Mouse (Mus musculus) kidney, embryonic 15.5 days (tissue): ENCODE results near the gene Ccdc106. TPM values are rescaled to one million over a fixed set of nuclear protein-coding genes. Genes with fewer than 3 reads are reported as not detected.

ENCODE experiments used
- ATAC-seq: fragments of 200-750 bp; cut with Nextera tagmentation; replicated peaks from 2 replicates; pipeline ENCODE4 v1.8.0; 2017; ENCODE audit warnings: moderate TSS enrichment; ENCODE audit not compliant: low FRiP score
- H3K27ac ChIP-seq: fragments of 300-500 bp; sonication (generic); 2 replicates; pipeline ENCODE4 v1.5.1; 2015; ENCODE audit warnings: mild to moderate bottlenecking, inconsistent platforms
- H3K27me3 ChIP-seq: fragments of 300-500 bp; sonication (generic); 2 replicates; pipeline ENCODE4 v1.6.1; 2015; ENCODE audit warnings: inconsistent platforms
- H3K36me3 ChIP-seq: fragments of 300-500 bp; sonication (generic); 2 replicates; pipeline ENCODE4 v1.6.1; 2015; ENCODE audit warnings: inconsistent platforms
- H3K4me1 ChIP-seq: fragments of 300-500 bp; sonication (generic); 2 replicates; pipeline ENCODE4 v1.6.1; 2015; ENCODE audit warnings: inconsistent platforms
- H3K4me2 ChIP-seq: fragments of 300-500 bp; sonication (generic); 2 replicates; pipeline ENCODE4 v1.6.1; 2015; ENCODE audit warnings: moderate library complexity, mild to moderate bottlenecking, inconsistent platforms
- H3K4me3 ChIP-seq: fragments of 300-500 bp; sonication (generic); replicated peaks from 2 replicates; pipeline ENCODE4 v1.5.1; 2015; ENCODE audit warnings: mild to moderate bottlenecking, inconsistent platforms
- H3K9ac ChIP-seq: fragments of 300-500 bp; sonication (generic); 2 replicates; pipeline ENCODE4 v1.6.1; 2015; ENCODE audit warnings: mild to moderate bottlenecking, inconsistent platforms
- H3K9me3 ChIP-seq: fragments of 300-500 bp; sonication (generic); replicated peaks from 2 replicates; pipeline ENCODE4 v1.6.1; 2016; ENCODE audit warnings: inconsistent platforms
- WGBS: fragments of 180-500 bp; shearing (Covaris S2); methylation state at CpG from one replicate; pipeline ENCODE4 v1.1.7; 2015; ENCODE audit warnings: mixed read lengths; 5-methylcytosine and 5-hydroxymethylcytosine counted together
- polyA plus RNA-seq: library from polyadenylated mRNA; unstranded; fragments of >200 nt; fragmentation: Nextera tagmentation; extraction: Ambion mirVana; gene quantifications from 2 replicates; pipeline ENCODE4 v1.2.1, GENCODE M21; 2015

Gene Ccdc106
- polyA plus RNA-seq, 1 experiment from 2014 or later, result 27.0 TPM

DNA sequence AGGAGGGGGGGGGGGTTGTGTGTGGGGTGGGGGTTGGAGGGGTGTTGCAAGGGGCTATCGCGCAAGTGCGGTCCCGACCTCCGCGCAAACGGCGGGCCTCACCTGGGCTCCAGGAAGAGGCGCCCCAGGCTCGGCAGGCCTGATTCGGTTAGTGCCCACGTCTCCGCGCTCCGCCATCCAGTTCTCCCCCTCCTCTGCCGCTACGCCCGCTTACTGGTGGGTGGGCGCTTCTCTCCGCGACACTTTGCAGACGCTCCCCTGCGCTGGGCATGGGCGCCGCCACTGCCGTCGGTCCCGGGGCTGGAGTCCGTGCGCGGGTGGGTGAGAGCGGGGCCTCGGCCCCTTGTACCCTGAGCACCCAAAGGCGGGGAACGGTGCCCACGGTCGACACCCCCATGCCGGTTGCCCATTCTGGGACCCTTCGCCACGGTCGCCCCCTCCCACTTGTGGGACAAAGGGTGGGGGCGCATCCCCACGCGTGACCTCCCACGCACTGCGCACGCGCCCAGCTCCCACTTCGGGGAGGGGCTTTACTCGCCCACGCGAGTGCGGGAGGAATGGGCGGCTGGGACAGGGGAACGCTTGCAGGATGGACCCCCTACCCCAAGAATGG, 36.4 kb downstream of the Ccdc106 start:
- WGBS, result 1% methylated on average over 49 of the region's 55 CpGs
- H3K27me3 ChIP-seq, result peaks cover 63% of the 10 kb centered on the region
- no peaks in the 10 kb centered on the region for H3K36me3 ChIP-seq
- no peak for ATAC-seq
- peak overlapping the region; percentile 56 for H3K27ac ChIP-seq
- H3K9ac ChIP-seq, result peak overlapping the region; percentile 64
- H3K4me2 ChIP-seq, result peak overlapping the region; percentile 88
- H3K4me3 ChIP-seq, result peak overlapping the region; percentile 61
- no peaks in the 10 kb centered on the region for H3K9me3 ChIP-seq
- H3K4me1 ChIP-seq, result peaks cover 72% of the 10 kb centered on the region

DNA sequence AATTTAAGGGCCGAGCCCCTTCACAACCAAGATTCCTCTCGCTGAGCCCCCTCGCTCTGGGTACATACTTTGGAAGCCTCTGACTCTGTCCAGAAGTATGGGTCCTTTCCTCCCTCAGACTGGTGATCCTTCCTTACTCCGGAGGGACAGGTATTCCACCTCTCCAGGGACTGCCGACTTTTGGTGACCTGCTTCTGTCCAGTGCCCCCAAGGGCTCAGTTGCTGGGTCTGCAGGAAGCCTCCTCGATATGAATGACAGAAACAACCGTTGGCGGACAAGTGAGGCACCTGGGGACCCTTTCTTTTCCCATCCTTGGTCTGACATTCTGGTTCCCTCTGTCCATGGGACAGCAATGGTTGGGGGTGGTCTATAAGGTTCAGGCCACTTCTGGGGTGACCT, 37.0 kb downstream of the Ccdc106 start:
- WGBS, result 28% methylated on average over 8 of the region's 8 CpGs
- Histone ChIP-seq H3K36me3 (no peaks in the 10 kb centered on the region), H3K9ac (peak overlapping the region; percentile 64), H3K4me2 (peak overlapping the region; percentile 88), H3K27ac (peak overlapping the region; percentile 56; the same call in 1 of the 2 replicates), H3K27me3 (peaks cover 58% of the 10 kb centered on the region), H3K9me3 (no peaks in the 10 kb centered on the region), H3K4me1 (peaks cover 66% of the 10 kb centered on the region), H3K4me3 (peak overlapping the region; percentile 61)
- no peak for ATAC-seq

DNA sequence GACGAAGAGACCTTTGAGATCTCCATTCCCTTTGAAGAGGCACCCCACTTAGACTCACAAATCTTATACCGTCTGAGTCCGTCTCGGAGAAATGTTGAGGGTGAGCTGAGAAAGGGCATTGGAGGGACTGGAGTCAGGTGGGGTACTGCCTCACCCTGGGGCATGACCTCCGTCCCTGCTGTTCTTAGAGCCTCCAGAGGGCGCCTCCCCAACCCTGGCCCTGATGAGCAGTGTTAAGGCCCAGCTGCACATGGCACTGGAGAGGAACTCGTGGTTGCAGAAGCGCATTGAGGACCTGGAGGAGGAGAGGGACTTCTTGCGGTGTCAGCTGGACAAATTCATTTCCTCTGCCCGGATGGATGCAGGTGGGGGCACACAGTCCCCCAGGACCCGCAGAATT, 37.5 kb downstream of the Ccdc106 start:
- Histone ChIP-seq H3K9me3 (no peaks in the 10 kb centered on the region), H3K4me2 (peak overlapping the region; percentile 88), H3K27ac (0 out of 2 replicates have a peak overlapping the region, but pooled peaks have one; percentile 56), H3K36me3 (no peaks in the 10 kb centered on the region), H3K4me1 (peaks cover 62% of the 10 kb centered on the region), H3K27me3 (peaks cover 54% of the 10 kb centered on the region), H3K9ac (no peak overlapping the region), H3K4me3 (peak overlapping the region; percentile 61)
- ATAC-seq, result no peak
- 27% methylated on average over 11 of the region's 11 CpGs for WGBS

DNA sequence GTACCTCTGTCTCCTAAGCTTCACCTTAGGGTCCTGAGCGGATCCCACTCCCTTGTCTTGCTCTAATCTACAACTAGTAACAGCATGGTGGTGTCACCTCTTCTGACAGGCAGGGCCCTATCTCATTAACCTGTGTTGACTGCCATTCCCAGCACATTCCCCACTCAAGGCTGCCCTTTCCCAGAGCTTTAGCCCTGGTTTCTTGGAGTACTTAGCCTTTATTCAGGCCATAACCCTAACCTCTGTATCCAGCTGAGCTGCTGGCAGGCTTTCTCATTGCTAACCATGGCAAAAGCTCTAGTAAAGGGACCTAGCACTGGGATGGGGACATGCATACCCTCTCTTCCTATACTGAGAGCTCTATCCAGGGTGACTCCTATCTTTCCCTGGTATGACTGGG, 38.3 kb downstream of the Ccdc106 start:
- no peak overlapping the region for H3K27ac ChIP-seq
- H3K4me3 ChIP-seq, result no peak overlapping the region
- peaks cover 59% of the 10 kb centered on the region for H3K4me1 ChIP-seq
- WGBS, result 88% methylated on average over 1 of the region's 1 CpGs
- no peaks in the 10 kb centered on the region for H3K36me3 ChIP-seq
- H3K4me2 ChIP-seq, result no peak overlapping the region
- H3K27me3 ChIP-seq, result peaks cover 46% of the 10 kb centered on the region
- no peak for ATAC-seq
- no peaks in the 10 kb centered on the region for H3K9me3 ChIP-seq
- no peak overlapping the region for H3K9ac ChIP-seq

DNA sequence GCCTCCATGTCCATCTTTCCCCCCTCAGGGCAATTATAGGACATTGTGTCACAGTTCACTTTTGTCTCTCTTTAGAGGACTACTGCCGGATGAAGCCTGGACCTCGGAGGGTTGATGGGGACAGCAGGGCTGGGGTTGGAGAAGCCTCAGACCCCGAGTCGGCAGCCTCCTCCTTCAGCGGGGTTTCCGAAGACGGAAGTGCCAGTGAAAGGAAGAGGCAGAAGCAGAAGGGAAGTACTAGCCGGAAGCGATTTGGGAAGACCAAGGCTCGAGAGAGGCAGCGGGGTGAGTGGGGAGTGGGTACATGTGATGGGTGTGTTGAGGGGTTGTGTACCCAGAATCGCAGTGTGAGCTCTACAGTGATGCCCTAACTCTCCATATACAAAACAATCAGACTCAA, 39.1 kb downstream of the Ccdc106 start:
- peaks cover 38% of the 10 kb centered on the region for H3K27me3 ChIP-seq
- H3K4me1 ChIP-seq, result peaks cover 59% of the 10 kb centered on the region
- WGBS, result 94% methylated on average over 12 of the region's 12 CpGs
- no peaks in the 10 kb centered on the region for H3K9me3 ChIP-seq
- H3K9ac ChIP-seq, result no peak overlapping the region
- H3K27ac ChIP-seq, result peak overlapping the region; percentile 100
- H3K4me2 ChIP-seq, result no peak overlapping the region
- no peak for ATAC-seq
- no peaks in the 10 kb centered on the region; the same call in 1 of the 2 replicates for H3K36me3 ChIP-seq
- H3K4me3 ChIP-seq, result 0 out of 2 replicates have a peak overlapping the region, but pooled peaks have one; percentile 78

DNA sequence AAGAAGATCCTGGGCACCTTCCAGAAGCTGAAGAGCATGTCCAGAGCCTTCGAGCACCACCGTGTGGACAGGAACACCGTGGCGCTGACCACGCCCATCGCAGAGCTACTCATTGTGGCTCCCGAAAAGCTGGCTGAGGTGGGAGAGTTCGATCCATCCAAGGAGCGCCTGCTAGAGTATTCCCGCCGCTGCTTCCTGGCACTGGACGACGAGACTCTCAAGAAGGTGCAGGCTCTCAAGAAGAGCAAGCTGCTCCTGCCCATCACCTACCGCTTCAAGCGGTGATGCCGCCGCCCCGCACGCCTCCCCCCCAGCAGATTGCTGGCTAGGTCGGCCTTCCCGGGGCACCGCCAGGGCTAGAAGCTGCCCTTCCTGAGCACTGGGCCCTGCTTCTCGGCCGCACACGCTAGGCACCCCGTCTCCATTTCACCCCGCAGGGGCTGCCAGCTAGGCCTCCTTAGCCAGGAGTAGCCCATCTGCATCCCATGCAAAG, 39.9 kb downstream of the Ccdc106 start:
- 2% methylated on average over 27 of the region's 27 CpGs for WGBS
- H3K36me3 ChIP-seq, result peaks cover 2% of the 10 kb centered on the region

DNA sequence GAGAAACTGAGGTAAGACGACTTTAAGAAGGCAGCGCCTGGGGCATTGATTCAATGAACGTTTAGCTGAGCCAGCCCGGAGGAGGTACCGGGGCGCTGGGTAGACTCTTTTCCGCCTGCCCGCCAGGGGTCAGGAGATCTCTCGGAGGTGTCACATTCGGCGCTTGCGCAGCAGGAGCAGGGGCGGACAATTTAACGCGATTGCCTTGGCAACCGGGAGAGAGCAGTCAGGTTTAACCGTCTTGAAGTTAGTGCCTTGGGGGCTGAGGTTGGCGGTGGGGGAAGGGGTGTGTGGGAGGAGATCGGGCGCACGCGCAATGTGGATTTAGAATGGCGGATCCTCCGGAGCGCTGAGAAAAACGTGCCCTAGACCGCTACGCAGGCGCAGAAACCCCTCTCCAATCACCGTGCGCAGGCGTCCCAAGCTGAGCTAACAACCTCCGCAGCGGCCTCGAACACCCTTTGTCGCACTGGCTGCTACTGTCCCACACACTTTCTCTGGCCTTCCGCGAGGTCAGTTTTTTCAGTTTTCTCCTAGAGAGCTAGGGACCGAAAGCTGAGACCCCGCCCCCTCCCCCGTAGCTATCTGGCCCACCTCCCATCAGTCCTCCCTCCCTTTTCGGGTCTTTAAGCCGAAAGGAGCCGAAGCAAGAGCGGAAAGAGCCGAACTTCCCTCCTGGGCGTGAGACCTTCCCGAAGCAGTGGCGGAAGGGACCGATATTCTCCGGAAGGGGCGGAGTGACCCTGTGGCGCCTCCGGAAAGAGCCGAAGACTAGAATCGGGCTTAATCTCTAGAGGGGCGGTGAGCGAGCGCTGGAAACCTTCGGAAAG, 40.8 kb downstream of the Ccdc106 start:
- Histone ChIP-seq H3K36me3 (peaks cover 10% of the 10 kb centered on the region), H3K9ac (peak overlapping the region; percentile 96), H3K4me2 (peak overlapping the region; percentile 92), H3K4me3 (peak overlapping the region; percentile 78), H3K9me3 (no peaks in the 10 kb centered on the region), H3K27ac (peak overlapping the region; percentile 100), H3K4me1 (peaks cover 67% of the 10 kb centered on the region), H3K27me3 (peaks cover 20% of the 10 kb centered on the region)
- WGBS, result under 1% methylated on average over 60 of the region's 60 CpGs
- peak; percentile 91 for ATAC-seq

More for the DNA sequence above, 39.9 kb downstream of the Ccdc106 start:
- Histone ChIP-seq H3K9ac (peak overlapping the region; percentile 96), H3K4me3 (peak overlapping the region; percentile 78), H3K9me3 (no peaks in the 10 kb centered on the region), H3K4me1 (peaks cover 61% of the 10 kb centered on the region), H3K27ac (peak overlapping the region; percentile 100), H3K4me2 (peak overlapping the region; percentile 92), H3K27me3 (peaks cover 29% of the 10 kb centered on the region)
- peak; percentile 22 for ATAC-seq

DNA sequence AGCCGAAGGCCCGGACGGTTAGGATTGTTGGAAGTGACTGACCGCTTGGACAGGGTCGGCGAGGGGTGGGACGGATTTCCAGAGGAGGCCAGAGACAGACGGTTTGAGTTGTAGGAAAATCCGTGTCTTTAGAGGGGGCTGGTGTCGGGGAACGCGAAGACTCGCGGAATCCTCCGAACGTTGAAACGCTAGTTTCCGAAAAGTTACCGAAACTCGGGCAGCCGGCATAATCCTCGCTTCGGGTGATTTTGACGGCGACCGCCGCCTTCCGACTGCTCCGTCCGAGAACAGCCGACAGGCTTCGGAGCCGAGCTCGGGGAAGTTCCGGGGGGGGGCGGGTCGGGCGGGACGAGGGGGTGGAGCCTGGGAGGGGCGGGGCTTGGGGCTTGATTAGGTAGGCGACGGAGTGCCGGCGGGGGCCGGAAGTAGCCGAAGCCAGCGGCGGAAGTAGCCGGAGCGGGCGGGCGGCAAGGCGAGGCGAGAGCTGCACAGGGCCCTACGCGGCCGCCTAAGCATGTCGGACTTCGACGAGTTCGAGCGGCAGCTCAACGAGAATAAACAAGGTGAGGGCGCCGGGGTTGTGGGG, 41.5 kb downstream of the Ccdc106 start, which contains the start of gene U2af2:
U2af2 (plus strand) TSS at position 370 of the 586 bp plus-strand sequence.
- peak within 1 kb of the TSS; percentile 78 for H3K4me3 ChIP-seq
- peaks cover 16% of the 10 kb centered on the region for H3K27me3 ChIP-seq
- H3K27ac ChIP-seq, result peak within 1 kb of the TSS; percentile 100
- under 1% methylated on average over 64 of the region's 65 CpGs for whole genome bisulfite sequencing
- peaks cover 63% of the 10 kb centered on the region for H3K4me1 ChIP-seq
- H3K36me3 ChIP-seq, result peaks cover 18% of the 10 kb centered on the region
- peak; percentile 85 for ATAC-seq
- peak within 1 kb of the TSS; percentile 96 for H3K9ac ChIP-seq
- H3K4me2 ChIP-seq, result peak within 1 kb of the TSS; percentile 92
- no peaks in the 10 kb centered on the region for H3K9me3 ChIP-seq

DNA sequence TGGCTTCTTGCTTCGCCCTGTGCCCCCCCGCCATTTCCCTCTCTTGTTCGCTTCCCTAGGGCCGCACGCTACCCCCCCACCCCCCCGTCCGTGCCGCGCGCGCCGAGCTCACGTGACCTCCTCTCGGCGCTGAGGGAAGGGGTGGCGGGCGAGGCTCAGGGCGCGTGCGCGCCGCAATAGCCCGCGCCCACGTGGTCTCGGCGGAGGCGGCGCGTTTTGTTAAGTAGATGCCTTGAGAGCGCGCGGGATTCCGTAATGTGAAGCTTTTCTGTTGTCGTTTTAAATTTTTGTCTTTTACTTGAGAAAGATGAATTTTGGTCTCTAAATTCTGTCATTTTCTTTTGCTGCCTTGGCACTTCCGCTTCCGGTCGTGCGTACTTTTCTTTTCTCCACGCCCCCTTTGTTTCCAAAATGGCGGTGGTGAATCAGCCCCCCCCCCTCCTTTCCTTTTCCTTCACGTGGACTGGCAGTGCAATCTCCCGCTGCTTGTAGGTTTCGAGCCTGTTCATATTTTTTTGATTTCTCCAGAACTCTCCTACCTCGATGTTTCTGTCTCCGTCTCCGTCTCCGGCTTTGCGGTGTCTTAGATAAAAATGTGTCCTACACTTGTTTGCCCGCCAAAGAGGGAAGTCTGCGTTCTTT, 42.1 kb downstream of the Ccdc106 start:
- Histone ChIP-seq H3K27me3 (peaks cover 10% of the 10 kb centered on the region), H3K27ac (peak overlapping the region; percentile 100), H3K36me3 (peaks cover 24% of the 10 kb centered on the region), H3K9ac (peak overlapping the region; percentile 96), H3K9me3 (no peaks in the 10 kb centered on the region), H3K4me3 (peak overlapping the region; percentile 78), H3K4me1 (peaks cover 57% of the 10 kb centered on the region), H3K4me2 (peak overlapping the region; percentile 92)
- 0% methylated on average over 47 of the region's 51 CpGs for WGBS
- ATAC-seq, result peak; percentile 47

DNA sequence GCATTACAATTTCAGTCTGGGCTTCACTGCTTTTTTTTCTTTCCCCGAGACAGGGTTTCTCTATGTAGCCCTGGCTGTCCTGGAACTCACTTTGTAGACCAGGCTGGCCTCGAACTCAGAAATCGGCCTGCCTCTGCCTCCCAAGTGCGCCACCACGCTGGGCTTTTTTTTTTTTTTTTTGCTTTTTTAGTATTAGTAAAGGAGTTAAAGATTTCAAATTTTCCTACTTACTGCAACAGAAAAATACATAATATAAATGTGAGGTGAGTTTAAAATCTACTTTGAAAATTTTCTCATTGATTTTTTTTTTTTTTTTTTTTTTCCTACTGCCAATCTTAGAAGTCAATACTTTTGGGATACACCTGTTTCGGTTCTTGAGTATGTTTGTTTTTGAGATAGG, 44.5 kb downstream of the Ccdc106 start:
- H3K27ac ChIP-seq, result no peak overlapping the region
- H3K27me3 ChIP-seq, result no peaks in the 10 kb centered on the region
- H3K9ac ChIP-seq, result no peak overlapping the region
- peak overlapping the region; percentile 92; the same call in 1 of the 2 replicates for H3K4me2 ChIP-seq
- H3K36me3 ChIP-seq, result peaks cover 48% of the 10 kb centered on the region
- 93% methylated on average over 6 of the region's 6 CpGs for WGBS
- H3K4me3 ChIP-seq, result peak overlapping the region; percentile 78; the same call in 1 of the 2 replicates
- no peaks in the 10 kb centered on the region for H3K9me3 ChIP-seq
- ATAC-seq, result no peak
- H3K4me1 ChIP-seq, result peaks cover 41% of the 10 kb centered on the region

DNA sequence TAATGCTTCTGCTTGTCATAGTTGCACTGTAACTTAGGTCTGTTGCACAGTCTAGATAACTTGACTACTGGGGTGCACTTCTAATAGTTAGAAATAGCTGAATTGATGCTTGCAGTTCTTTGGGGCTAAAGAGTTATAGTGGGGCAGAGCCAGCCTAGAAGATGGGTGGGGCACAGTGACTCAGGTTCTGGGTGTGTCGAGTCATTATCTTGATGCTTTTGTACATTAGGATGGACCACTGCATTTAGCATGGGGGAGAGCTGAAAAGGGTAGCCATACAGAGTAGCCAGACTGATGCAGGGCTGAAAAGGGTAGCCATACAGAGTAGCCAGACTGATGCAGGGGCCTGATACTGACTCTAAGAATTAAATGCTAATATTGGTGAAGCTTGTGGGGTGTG, 53.2 kb downstream of the Ccdc106 start:
- WGBS, result 76% methylated on average over 1 of the region's 1 CpGs
- no peak for ATAC-seq
- no peak overlapping the region for H3K9ac ChIP-seq

More for the DNA sequence above, 53.2 kb downstream of the Ccdc106 start:
- no peak overlapping the region for H3K4me3 ChIP-seq
- H3K27ac ChIP-seq, result no peak overlapping the region
- H3K27me3 ChIP-seq, result no peaks in the 10 kb centered on the region
- no peaks in the 10 kb centered on the region for H3K4me1 ChIP-seq
- H3K4me2 ChIP-seq, result no peak overlapping the region
- peaks cover 99% of the 10 kb centered on the region for H3K36me3 ChIP-seq
- no peaks in the 10 kb centered on the region for H3K9me3 ChIP-seq
